Mouse (Mus musculus): ENCODE data around the gene Nfat5.

- TF ChIP-seq CTCF (IDR thresholded peaks at IDR 0.05; ENCODE audit: borderline replicate concordance, extremely low read depth, insufficient read depth, insufficient read length) = no peak
- no peak for TF ChIP-seq POLR2A (IDR thresholded peaks at IDR 0.05; ENCODE audit: borderline replicate concordance, extremely low read depth, insufficient read depth, insufficient read length, poor library complexity, severe bottlenecking)
These were observed 110.8 kb downstream of the Nfat5 start for GRCm38 (mm10) chr8:107404057-107404456.
